Mouse (Mus musculus): ENCODE measurements around the gene Npy1r. TPM values are rescaled to one million over a fixed set of nuclear protein-coding genes. Genes with fewer than 3 reads are reported as not detected.

Gene Npy1r
- polyA plus RNA-seq, 1 experiment: 0.33 TPM

- Histone ChIP-seq H3K27me3 (ENCODE audit: control insufficient read depth, insufficient read depth, low read length) (no peaks in the 10 kb centered on the region), H3K36me3 (ENCODE audit: control insufficient read depth, insufficient read depth, low read length) (no peaks in the 10 kb centered on the region), H3K4me3 (ENCODE audit: control insufficient read depth, low read depth, low read length) (no peak overlapping the region), H3K27ac (ENCODE audit: control insufficient read depth, insufficient read depth, low read depth, low read length) (no peak overlapping the region), H3K4me1 (ENCODE audit: control insufficient read depth, insufficient read depth, low read length) (no peaks in the 10 kb centered on the region)
- TF ChIP-seq CTCF (IDR thresholded peaks at IDR 0.05; ENCODE audit: control insufficient read depth, insufficient read depth, insufficient replicate concordance, low read depth, low read length): no peak
- no peak for TF ChIP-seq POLR2A (IDR thresholded peaks at IDR 0.05; ENCODE audit: control insufficient read depth, low read depth, low read length)
Observed at GRCm38 (mm10) chr8:66751621-66752020, 54.6 kb downstream of the Npy1r start.

GRCm38 (mm10) chr8:66756161-66756560 lies 59.2 kb downstream of the Npy1r start:
- no peak overlapping the region for H3K27ac ChIP-seq (ENCODE audit: control insufficient read depth, insufficient read depth, low read depth, low read length)
- TF ChIP-seq POLR2A (IDR thresholded peaks at IDR 0.05; ENCODE audit: control insufficient read depth, low read depth, low read length) (no peak), CTCF (IDR thresholded peaks at IDR 0.05; ENCODE audit: control insufficient read depth, insufficient read depth, insufficient replicate concordance, low read depth, low read length) (no peak)
- no peaks in the 10 kb centered on the region for H3K36me3 ChIP-seq (ENCODE audit: control insufficient read depth, insufficient read depth, low read length)
- no peaks in the 10 kb centered on the region for H3K27me3 ChIP-seq (ENCODE audit: control insufficient read depth, insufficient read depth, low read length)
- H3K4me3 ChIP-seq (ENCODE audit: control insufficient read depth, low read depth, low read length): no peak overlapping the region
- H3K4me1 ChIP-seq (ENCODE audit: control insufficient read depth, insufficient read depth, low read length): no peaks in the 10 kb centered on the region

Other genes starting within 250 kb of the Npy1r start
- gene Tma16, start 210.7 kb upstream of the Npy1r start, polyA plus RNA-seq (2012; rRNA removed): 2.4 and 2.5 TPM in 2 replicates
- 31.5 and 33.8 TPM in 2 replicates for gene Tktl2, start 185.4 kb upstream of the Npy1r start, polyA plus RNA-seq (2012; rRNA removed)
- gene Npy5r, start 9.1 kb upstream of the Npy1r start, polyA plus RNA-seq (2012; rRNA removed): not detected in 2 replicates
- 9.7 and 9.9 TPM in 2 replicates for gene Naf1, start 163.0 kb downstream of the Npy1r start, polyA plus RNA-seq (2012; rRNA removed)